Mouse (Mus musculus): ENCODE measurements around the gene Mustn1. TPM values are rescaled to one million over a fixed set of nuclear protein-coding genes. Genes with fewer than 3 reads are reported as not detected.

Mustn1 gene
- polyA plus RNA-seq, 1 experiment from 2014 or later: 0.95 TPM

DNA sequence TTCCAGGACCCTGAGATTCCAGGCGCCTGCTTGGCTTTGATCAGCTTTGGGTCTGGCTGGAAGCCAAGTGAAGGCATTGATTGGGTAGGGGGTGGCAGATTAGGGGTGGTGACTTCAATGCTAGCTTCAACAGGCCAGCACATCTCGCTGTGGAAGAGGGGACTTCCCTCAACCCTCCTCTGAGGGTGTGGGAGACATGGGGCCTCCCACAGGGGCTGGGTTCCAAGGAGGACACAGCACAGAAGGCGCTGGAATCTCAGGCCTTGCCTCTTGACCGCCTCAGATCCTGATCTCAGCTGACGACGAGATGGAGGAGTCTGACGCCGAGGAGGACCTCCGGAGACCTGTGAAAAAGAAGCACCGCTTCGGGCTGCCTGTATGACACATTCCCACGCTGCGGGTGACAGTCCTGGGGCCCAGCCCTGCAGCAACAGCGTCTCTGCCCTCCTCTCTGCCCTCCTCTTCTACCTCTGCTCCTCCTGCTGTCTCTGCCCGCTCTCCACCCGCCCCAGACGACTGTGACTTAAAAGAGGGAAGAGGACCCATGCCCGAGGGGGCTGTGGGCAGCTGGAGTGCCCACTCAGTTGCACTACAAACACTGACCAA, 4.8 kb upstream of the Mustn1 start:
- H3K4me1 ChIP-seq (ENCODE audit: control insufficient read depth, insufficient read depth, low read length): no peaks in the 10 kb centered on the region
- H3K36me3 ChIP-seq (replicated peaks; ENCODE audit: control insufficient read depth, insufficient read depth, low read depth, low read length): no peaks in the 10 kb centered on the region
- 86% methylated on average over 18 of the region's 18 CpGs for WGBS
- H3K27me3 ChIP-seq (ENCODE audit: control insufficient read depth, insufficient read depth, low read length): no peaks in the 10 kb centered on the region
- no peak overlapping the region for H3K9ac ChIP-seq (replicated peaks; ENCODE audit: low read length)
- DNase-seq (ENCODE audit: low spot score) (no peak), ATAC-seq (replicated peaks; ENCODE audit: insufficient number of reproducible peaks, low FRiP score, low TSS enrichment, low read depth) (no peak)
- H3K9me3 ChIP-seq (replicated peaks; ENCODE audit: control insufficient read depth, low read length): no peaks in the 10 kb centered on the region
- no peak overlapping the region for H3K4me3 ChIP-seq (ENCODE audit: low read depth, low read length)
- no peak overlapping the region for H3K4me2 ChIP-seq (ENCODE audit: low read depth, low read length)
- H3K27ac ChIP-seq (replicated peaks; ENCODE audit: low read depth, low read length): no peak overlapping the region

DNA sequence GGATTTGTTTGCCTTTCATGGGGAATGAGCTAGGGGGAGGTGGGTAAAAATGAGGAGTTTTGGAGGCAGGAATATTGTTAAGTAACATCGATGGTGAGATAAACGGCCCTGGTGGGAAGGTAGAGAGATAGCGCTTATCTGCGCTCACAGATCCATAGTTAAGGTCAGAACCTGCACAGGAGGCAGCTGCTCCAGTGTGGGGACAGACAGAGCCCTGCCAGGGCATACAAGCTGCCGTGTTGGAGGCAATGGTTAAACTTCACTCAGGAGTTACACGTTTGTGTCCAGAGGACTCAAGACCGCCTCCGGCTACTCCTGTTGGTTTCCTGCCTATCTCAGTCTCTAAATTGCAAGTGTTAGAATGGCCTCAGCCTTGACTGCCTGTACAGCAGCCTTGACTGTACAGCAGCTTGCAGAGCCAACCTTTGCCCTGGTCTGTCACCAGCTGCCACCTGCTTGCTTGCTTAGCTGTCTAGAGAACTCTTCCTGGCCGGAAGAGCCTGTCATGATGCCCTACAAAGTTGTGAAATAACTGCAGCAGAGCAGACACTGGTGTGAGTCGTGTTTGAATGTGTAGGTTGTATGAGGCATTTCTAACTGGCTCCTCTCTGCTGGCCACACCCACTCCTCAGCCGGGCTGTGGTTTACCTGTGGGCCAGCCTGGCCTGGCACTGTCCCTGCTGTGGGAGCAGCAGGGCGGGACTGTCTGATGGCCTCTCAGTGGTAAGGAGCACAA, 3.7 kb upstream of the Mustn1 start:
- Histone ChIP-seq H3K4me1 (ENCODE audit: control insufficient read depth, insufficient read depth, low read length) (no peaks in the 10 kb centered on the region), H3K9ac (replicated peaks; ENCODE audit: low read length) (no peak overlapping the region), H3K4me3 (ENCODE audit: low read depth, low read length) (no peak overlapping the region), H3K4me2 (ENCODE audit: low read depth, low read length) (no peak overlapping the region), H3K27ac (replicated peaks; ENCODE audit: low read depth, low read length) (no peak overlapping the region), H3K9me3 (replicated peaks; ENCODE audit: control insufficient read depth, low read length) (no peaks in the 10 kb centered on the region), H3K27me3 (ENCODE audit: control insufficient read depth, insufficient read depth, low read length) (no peaks in the 10 kb centered on the region), H3K36me3 (replicated peaks; ENCODE audit: control insufficient read depth, insufficient read depth, low read depth, low read length) (no peaks in the 10 kb centered on the region)
- DNase-seq (ENCODE audit: low spot score): no peak
- WGBS: 89% methylated on average over 12 of the region's 12 CpGs
- ATAC-seq (replicated peaks; ENCODE audit: insufficient number of reproducible peaks, low FRiP score, low TSS enrichment, low read depth): no peak

GRCm38 (mm10) chr14:30875955-30876354, 3.0 kb upstream of the Mustn1 start:
- H3K4me2 ChIP-seq (ENCODE audit: low read depth, low read length): no peak overlapping the region
- H3K9ac ChIP-seq (replicated peaks; ENCODE audit: low read length): no peak overlapping the region
- H3K36me3 ChIP-seq (replicated peaks; ENCODE audit: control insufficient read depth, insufficient read depth, low read depth, low read length): no peaks in the 10 kb centered on the region
- DNase-seq (ENCODE audit: low spot score): no peak
- 80% methylated on average over 9 of the region's 9 CpGs for WGBS
- H3K4me1 ChIP-seq (ENCODE audit: control insufficient read depth, insufficient read depth, low read length): no peaks in the 10 kb centered on the region
- no peak overlapping the region for H3K4me3 ChIP-seq (ENCODE audit: low read depth, low read length)
- ATAC-seq (replicated peaks; ENCODE audit: insufficient number of reproducible peaks, low FRiP score, low TSS enrichment, low read depth): no peak
- no peaks in the 10 kb centered on the region for H3K9me3 ChIP-seq (replicated peaks; ENCODE audit: control insufficient read depth, low read length)
- no peak overlapping the region for H3K27ac ChIP-seq (replicated peaks; ENCODE audit: low read depth, low read length)
- no peaks in the 10 kb centered on the region for H3K27me3 ChIP-seq (ENCODE audit: control insufficient read depth, insufficient read depth, low read length)

GRCm38 (mm10) chr14:30876451-30876850, 2.5 kb upstream of the Mustn1 start:
- H3K36me3 ChIP-seq (replicated peaks; ENCODE audit: control insufficient read depth, insufficient read depth, low read depth, low read length): no peaks in the 10 kb centered on the region
- H3K9me3 ChIP-seq (replicated peaks; ENCODE audit: control insufficient read depth, low read length): no peaks in the 10 kb centered on the region
- ATAC-seq (replicated peaks; ENCODE audit: insufficient number of reproducible peaks, low FRiP score, low TSS enrichment, low read depth): no peak
- no peak overlapping the region for H3K9ac ChIP-seq (replicated peaks; ENCODE audit: low read length)
- DNase-seq (ENCODE audit: low spot score): no peak
- H3K4me3 ChIP-seq (ENCODE audit: low read depth, low read length): no peak overlapping the region
- 87% methylated on average over 10 of the region's 10 CpGs for WGBS
- no peaks in the 10 kb centered on the region for H3K27me3 ChIP-seq (ENCODE audit: control insufficient read depth, insufficient read depth, low read length)
- no peak overlapping the region for H3K27ac ChIP-seq (replicated peaks; ENCODE audit: low read depth, low read length)
- H3K4me1 ChIP-seq (ENCODE audit: control insufficient read depth, insufficient read depth, low read length): no peaks in the 10 kb centered on the region
- no peak overlapping the region for H3K4me2 ChIP-seq (ENCODE audit: low read depth, low read length)

- no peak overlapping the region for H3K9ac ChIP-seq (replicated peaks; ENCODE audit: low read length)
- no peak overlapping the region for H3K27ac ChIP-seq (replicated peaks; ENCODE audit: low read depth, low read length)
- no peaks in the 10 kb centered on the region for H3K4me1 ChIP-seq (ENCODE audit: control insufficient read depth, insufficient read depth, low read length)
- ATAC-seq (replicated peaks; ENCODE audit: insufficient number of reproducible peaks, low FRiP score, low TSS enrichment, low read depth) (no peak), DNase-seq (ENCODE audit: low spot score) (no peak)
- no peak overlapping the region for H3K4me3 ChIP-seq (ENCODE audit: low read depth, low read length)
- H3K4me2 ChIP-seq (ENCODE audit: low read depth, low read length): no peak overlapping the region
- WGBS: 89% methylated on average over 3 of the region's 3 CpGs
- no peaks in the 10 kb centered on the region for H3K9me3 ChIP-seq (replicated peaks; ENCODE audit: control insufficient read depth, low read length)
- no peaks in the 10 kb centered on the region for H3K36me3 ChIP-seq (replicated peaks; ENCODE audit: control insufficient read depth, insufficient read depth, low read depth, low read length)
- no peaks in the 10 kb centered on the region for H3K27me3 ChIP-seq (ENCODE audit: control insufficient read depth, insufficient read depth, low read length)
Measured at GRCm38 (mm10) chr14:30877827-30878226, 1.2 kb upstream of the Mustn1 start.

DNA sequence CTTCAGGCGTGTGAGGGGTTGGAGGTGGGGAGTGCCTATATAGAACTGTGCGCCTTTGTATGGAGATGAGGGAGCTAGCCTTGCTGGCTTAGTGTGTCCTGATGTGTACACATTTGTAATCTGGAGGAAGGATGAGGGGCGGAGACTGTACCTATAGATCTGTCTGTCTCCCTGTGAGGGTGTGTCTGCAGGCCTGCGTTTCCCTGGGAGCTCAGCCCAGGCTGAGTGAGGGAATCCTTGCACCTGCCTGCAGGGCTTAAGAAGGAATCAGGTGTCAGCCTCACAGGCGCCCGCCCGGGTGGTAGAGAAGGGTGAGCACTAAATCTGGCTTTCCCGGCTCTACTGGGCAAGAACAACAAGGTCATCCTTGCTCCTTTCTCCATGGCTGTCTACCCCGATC, 794 bp downstream of the Mustn1 start:
- 54% methylated on average over 9 of the region's 9 CpGs for WGBS
- DNase-seq (ENCODE audit: low spot score): peak; percentile 36

DNA sequence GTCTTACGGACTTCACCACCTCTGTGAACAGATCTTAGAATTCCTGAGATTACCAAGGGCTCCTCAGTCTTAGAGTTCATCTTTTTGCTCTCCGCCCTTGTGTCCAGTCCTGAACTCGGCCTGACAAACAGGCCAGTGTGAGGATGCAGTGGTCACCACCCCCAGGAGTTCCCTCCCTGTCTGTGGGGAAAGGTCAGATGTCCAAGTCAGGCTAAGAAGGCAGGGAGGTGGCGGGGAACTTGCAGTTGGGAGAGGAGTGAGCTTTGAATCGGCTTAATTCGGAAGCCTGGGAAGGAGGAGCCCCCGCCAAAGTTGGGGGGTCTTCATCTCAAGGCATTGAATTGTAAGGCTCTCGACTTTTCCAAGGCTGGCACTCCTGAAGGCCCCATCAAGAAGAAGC, 1.3 kb downstream of the Mustn1 start:
- DNase-seq (ENCODE audit: low spot score): no peak
- Histone ChIP-seq H3K27ac (replicated peaks; ENCODE audit: low read depth, low read length) (no peak overlapping the region), H3K27me3 (ENCODE audit: control insufficient read depth, insufficient read depth, low read length) (no peaks in the 10 kb centered on the region), H3K4me3 (ENCODE audit: low read depth, low read length) (no peak overlapping the region), H3K9ac (replicated peaks; ENCODE audit: low read length) (no peak overlapping the region), H3K9me3 (replicated peaks; ENCODE audit: control insufficient read depth, low read length) (no peaks in the 10 kb centered on the region), H3K4me1 (ENCODE audit: control insufficient read depth, insufficient read depth, low read length) (no peaks in the 10 kb centered on the region), H3K4me2 (ENCODE audit: low read depth, low read length) (no peak overlapping the region), H3K36me3 (replicated peaks; ENCODE audit: control insufficient read depth, insufficient read depth, low read depth, low read length) (no peaks in the 10 kb centered on the region)
- 74% methylated on average over 8 of the region's 8 CpGs for WGBS
- ATAC-seq (replicated peaks; ENCODE audit: insufficient number of reproducible peaks, low FRiP score, low TSS enrichment, low read depth): no peak

More for the DNA sequence above, 794 bp downstream of the Mustn1 start:
- no peak overlapping the region for H3K4me3 ChIP-seq (ENCODE audit: low read depth, low read length)
- no peak overlapping the region for H3K9ac ChIP-seq (replicated peaks; ENCODE audit: low read length)
- H3K9me3 ChIP-seq (replicated peaks; ENCODE audit: control insufficient read depth, low read length): no peaks in the 10 kb centered on the region
- H3K27me3 ChIP-seq (ENCODE audit: control insufficient read depth, insufficient read depth, low read length): no peaks in the 10 kb centered on the region
- no peaks in the 10 kb centered on the region for H3K4me1 ChIP-seq (ENCODE audit: control insufficient read depth, insufficient read depth, low read length)
- H3K36me3 ChIP-seq (replicated peaks; ENCODE audit: control insufficient read depth, insufficient read depth, low read depth, low read length): no peaks in the 10 kb centered on the region
- ATAC-seq (replicated peaks; ENCODE audit: insufficient number of reproducible peaks, low FRiP score, low TSS enrichment, low read depth): 0 out of 2 replicates have a peak, but pooled peaks have one; percentile 45
- no peak overlapping the region for H3K27ac ChIP-seq (replicated peaks; ENCODE audit: low read depth, low read length)
- H3K4me2 ChIP-seq (ENCODE audit: low read depth, low read length): no peak overlapping the region

All from embryonic facial prominence, embryonic 11.5 days (tissue).